Mouse (Mus musculus): ENCODE results near the gene 4930402H24Rik. TPM values are rescaled to one million over a fixed set of nuclear protein-coding genes. Genes with fewer than 3 reads are reported as not detected.
A peak's percentile ranks its signal among the peaks of the same experiment; 100 is the strongest.

Gene 4930402H24Rik
- polyA plus RNA-seq, 1 experiment from 2014 or later = 25.9 TPM

DNA sequence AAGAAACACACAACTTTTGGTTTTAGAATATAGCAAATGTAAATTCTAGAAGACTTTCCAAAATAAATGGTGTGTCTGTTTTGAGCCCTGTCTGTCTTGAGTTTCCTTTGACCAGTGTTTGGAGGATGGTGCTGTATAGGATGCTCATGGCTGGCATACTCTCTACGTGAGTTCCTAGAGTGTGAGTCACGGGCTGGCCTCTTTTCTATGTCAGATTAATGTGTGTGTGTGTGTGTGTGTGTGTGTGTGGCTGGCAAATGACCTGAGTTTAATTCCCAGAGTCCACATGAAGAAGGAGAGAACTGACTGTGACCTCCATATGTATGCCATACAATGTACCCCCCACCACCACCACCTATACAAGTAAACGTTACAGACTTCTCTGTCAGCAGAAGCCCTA is 224.7 kb downstream of the 4930402H24Rik start:
- no peaks in the 10 kb centered on the region for H3K4me1 ChIP-seq (ENCODE audit: control insufficient read depth, insufficient read depth, low read length)
- H3K27me3 ChIP-seq (replicated peaks; ENCODE audit: control insufficient read depth, insufficient read depth, low read length) = no peaks in the 10 kb centered on the region
- H3K4me3 ChIP-seq (ENCODE audit: low read length) = no peak overlapping the region
- H3K27ac ChIP-seq (ENCODE audit: low read length) = no peak overlapping the region
- H3K9ac ChIP-seq (ENCODE audit: low read depth, low read length) = no peak overlapping the region
- peaks cover 18% of the 10 kb centered on the region for H3K36me3 ChIP-seq (ENCODE audit: control insufficient read depth, insufficient read depth, low read length)
- H3K4me2 ChIP-seq (ENCODE audit: low read depth, low read length) = no peak overlapping the region
- H3K9me3 ChIP-seq (ENCODE audit: control insufficient read depth, low read length) = no peaks in the 10 kb centered on the region
- WGBS = 77% methylated on average over 3 of the region's 3 CpGs
- no peak for ATAC-seq

GRCm38 (mm10) chr2:130679899-130680298 is 226.3 kb downstream of the 4930402H24Rik start:
- no peak overlapping the region for H3K27ac ChIP-seq (ENCODE audit: low read length)

GRCm38 (mm10) chr2:130679154-130679553 is 227.1 kb downstream of the 4930402H24Rik start:
- Histone ChIP-seq H3K27ac (ENCODE audit: low read length) (no peak overlapping the region), H3K4me3 (ENCODE audit: low read length) (no peak overlapping the region), H3K36me3 (ENCODE audit: control insufficient read depth, insufficient read depth, low read length) (peaks cover 31% of the 10 kb centered on the region), H3K4me2 (ENCODE audit: low read depth, low read length) (no peak overlapping the region), H3K27me3 (replicated peaks; ENCODE audit: control insufficient read depth, insufficient read depth, low read length) (no peaks in the 10 kb centered on the region), H3K9ac (ENCODE audit: low read depth, low read length) (no peak overlapping the region), H3K4me1 (ENCODE audit: control insufficient read depth, insufficient read depth, low read length) (no peaks in the 10 kb centered on the region), H3K9me3 (ENCODE audit: control insufficient read depth, low read length) (no peaks in the 10 kb centered on the region)
- no peak for ATAC-seq
- 93% methylated on average over 12 of the region's 12 CpGs for WGBS

More at GRCm38 (mm10) chr2:130679899-130680298, 226.3 kb downstream of the 4930402H24Rik start:
- H3K9me3 ChIP-seq (ENCODE audit: control insufficient read depth, low read length) = no peaks in the 10 kb centered on the region
- no peak overlapping the region for H3K4me3 ChIP-seq (ENCODE audit: low read length)
- H3K27me3 ChIP-seq (replicated peaks; ENCODE audit: control insufficient read depth, insufficient read depth, low read length) = no peaks in the 10 kb centered on the region
- no peak overlapping the region for H3K4me2 ChIP-seq (ENCODE audit: low read depth, low read length)
- ATAC-seq = no peak
- no peak overlapping the region for H3K9ac ChIP-seq (ENCODE audit: low read depth, low read length)
- 95% methylated on average over 6 of the region's 6 CpGs for WGBS
- H3K4me1 ChIP-seq (ENCODE audit: control insufficient read depth, insufficient read depth, low read length) = no peaks in the 10 kb centered on the region
- peaks cover 26% of the 10 kb centered on the region for H3K36me3 ChIP-seq (ENCODE audit: control insufficient read depth, insufficient read depth, low read length)

- Histone ChIP-seq H3K9me3 (ENCODE audit: control insufficient read depth, low read length) (no peaks in the 10 kb centered on the region), H3K4me3 (ENCODE audit: low read length) (no peak overlapping the region), H3K27me3 (replicated peaks; ENCODE audit: control insufficient read depth, insufficient read depth, low read length) (no peaks in the 10 kb centered on the region), H3K4me1 (ENCODE audit: control insufficient read depth, insufficient read depth, low read length) (no peaks in the 10 kb centered on the region), H3K27ac (ENCODE audit: low read length) (no peak overlapping the region), H3K36me3 (ENCODE audit: control insufficient read depth, insufficient read depth, low read length) (peaks cover 34% of the 10 kb centered on the region), H3K4me2 (ENCODE audit: low read depth, low read length) (no peak overlapping the region), H3K9ac (ENCODE audit: low read depth, low read length) (no peak overlapping the region)
- 85% methylated on average over 10 of the region's 10 CpGs for WGBS
- ATAC-seq = no peak
Observed at GRCm38 (mm10) chr2:130677211-130677610, 229.0 kb downstream of the 4930402H24Rik start.

- ATAC-seq = peak; percentile 75
- peaks cover 24% of the 10 kb centered on the region for H3K4me1 ChIP-seq (ENCODE audit: control insufficient read depth, insufficient read depth, low read length)
- no peaks in the 10 kb centered on the region for H3K27me3 ChIP-seq (replicated peaks; ENCODE audit: control insufficient read depth, insufficient read depth, low read length)
- H3K4me3 ChIP-seq (ENCODE audit: low read length) = peak within 1 kb of the TSS; percentile 76
- under 1% methylated on average over 31 of the region's 31 CpGs for WGBS
- H3K9me3 ChIP-seq (ENCODE audit: control insufficient read depth, low read length) = no peaks in the 10 kb centered on the region
- peak within 1 kb of the TSS; percentile 74 for H3K27ac ChIP-seq (ENCODE audit: low read length)
- peak within 1 kb of the TSS; percentile 76 for H3K9ac ChIP-seq (ENCODE audit: low read depth, low read length)
- peaks cover 8% of the 10 kb centered on the region for H3K36me3 ChIP-seq (ENCODE audit: control insufficient read depth, insufficient read depth, low read length)
- H3K4me2 ChIP-seq (ENCODE audit: low read depth, low read length) = peak within 1 kb of the TSS; percentile 82
Observed at GRCm38 (mm10) chr2:130667559-130667958, 238.6 kb downstream of the 4930402H24Rik start, which contains the start of gene Itpa. TSS of gene Itpa (plus strand) at chr2:130667610.

DNA sequence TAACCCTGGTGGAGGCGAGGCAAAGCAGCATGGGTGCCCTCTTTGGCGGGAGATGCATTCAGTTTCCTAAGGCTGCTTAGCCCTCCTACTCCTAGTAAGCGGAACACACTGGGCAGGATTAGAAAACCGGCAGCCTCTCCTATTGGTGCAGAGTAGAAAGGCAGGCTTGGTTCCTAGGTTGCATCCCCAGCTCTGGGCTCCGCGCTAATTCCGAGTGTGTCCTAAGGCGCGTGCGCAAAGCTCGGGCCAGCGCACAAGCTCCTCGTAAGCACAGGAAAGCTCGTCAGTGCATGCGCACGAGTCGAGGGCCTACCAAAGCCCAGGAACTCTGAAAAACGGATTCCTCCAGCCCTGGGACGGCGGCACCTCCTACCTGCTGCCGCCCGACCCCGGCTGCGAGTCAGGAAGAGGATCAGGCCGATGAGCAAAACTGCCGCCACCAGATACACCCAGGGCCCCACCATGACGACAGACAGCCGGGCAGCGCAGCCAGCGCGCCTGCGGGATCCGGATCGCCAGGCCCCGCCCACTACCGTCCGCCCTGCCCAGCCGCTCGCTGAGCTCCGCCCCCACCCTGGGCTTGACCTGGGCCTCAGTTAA is 242.0 kb downstream of the 4930402H24Rik start, which contains the start of gene Ddrgk1:
Gene Ddrgk1 (minus strand): TSS at position 558 of the 600 bp plus-strand sequence.
- peak within 1 kb of the TSS; percentile 93 for H3K9ac ChIP-seq (ENCODE audit: low read depth, low read length)
- H3K9me3 ChIP-seq (ENCODE audit: control insufficient read depth, low read length) = no peaks in the 10 kb centered on the region
- peak within 1 kb of the TSS; percentile 70 for H3K4me3 ChIP-seq (ENCODE audit: low read length)
- peak within 1 kb of the TSS; percentile 99 for H3K27ac ChIP-seq (ENCODE audit: low read length)
- H3K4me1 ChIP-seq (ENCODE audit: control insufficient read depth, insufficient read depth, low read length) = peaks cover 23% of the 10 kb centered on the region
- no peaks in the 10 kb centered on the region; the same call in 1 of the 2 replicates for H3K36me3 ChIP-seq (ENCODE audit: control insufficient read depth, insufficient read depth, low read length)
- under 1% methylated on average over 40 of the region's 40 CpGs for WGBS
- ATAC-seq = peak; percentile 97
- no peaks in the 10 kb centered on the region for H3K27me3 ChIP-seq (replicated peaks; ENCODE audit: control insufficient read depth, insufficient read depth, low read length)
- peak within 1 kb of the TSS; percentile 58 for H3K4me2 ChIP-seq (ENCODE audit: low read depth, low read length)

GRCm38 (mm10) chr2:130663342-130663741 is 242.9 kb downstream of the 4930402H24Rik start:
- 92% methylated on average over 11 of the region's 11 CpGs for WGBS
- peak overlapping the region; percentile 93 for H3K9ac ChIP-seq (ENCODE audit: low read depth, low read length)
- H3K4me1 ChIP-seq (ENCODE audit: control insufficient read depth, insufficient read depth, low read length) = peaks cover 20% of the 10 kb centered on the region
- no peak for ATAC-seq
- H3K36me3 ChIP-seq (ENCODE audit: control insufficient read depth, insufficient read depth, low read length) = peaks cover 6% of the 10 kb centered on the region; the same call in 1 of the 2 replicates
- no peak overlapping the region for H3K4me3 ChIP-seq (ENCODE audit: low read length)
- no peaks in the 10 kb centered on the region for H3K27me3 ChIP-seq (replicated peaks; ENCODE audit: control insufficient read depth, insufficient read depth, low read length)
- no peaks in the 10 kb centered on the region for H3K9me3 ChIP-seq (ENCODE audit: control insufficient read depth, low read length)
- no peak overlapping the region for H3K27ac ChIP-seq (ENCODE audit: low read length)
- peak overlapping the region; percentile 58 for H3K4me2 ChIP-seq (ENCODE audit: low read depth, low read length)

- 93% methylated on average over 10 of the region's 10 CpGs for WGBS
- no peak overlapping the region for H3K4me3 ChIP-seq (ENCODE audit: low read length)
- H3K27me3 ChIP-seq (replicated peaks; ENCODE audit: control insufficient read depth, insufficient read depth, low read length) = no peaks in the 10 kb centered on the region
- no peak for ATAC-seq
- no peaks in the 10 kb centered on the region for H3K9me3 ChIP-seq (ENCODE audit: control insufficient read depth, low read length)
- no peak overlapping the region for H3K4me2 ChIP-seq (ENCODE audit: low read depth, low read length)
- no peak overlapping the region for H3K9ac ChIP-seq (ENCODE audit: low read depth, low read length)
- peaks cover 7% of the 10 kb centered on the region for H3K4me1 ChIP-seq (ENCODE audit: control insufficient read depth, insufficient read depth, low read length)
- no peak overlapping the region for H3K27ac ChIP-seq (ENCODE audit: low read length)
- peaks cover 17% of the 10 kb centered on the region for H3K36me3 ChIP-seq (ENCODE audit: control insufficient read depth, insufficient read depth, low read length)
Observed at GRCm38 (mm10) chr2:130658530-130658929, 247.7 kb downstream of the 4930402H24Rik start.

- no peak overlapping the region for H3K4me2 ChIP-seq (ENCODE audit: low read depth, low read length)
- WGBS = 83% methylated on average over 6 of the region's 6 CpGs
- H3K4me1 ChIP-seq (ENCODE audit: control insufficient read depth, insufficient read depth, low read length) = no peaks in the 10 kb centered on the region
- no peak overlapping the region for H3K27ac ChIP-seq (ENCODE audit: low read length)
- H3K9me3 ChIP-seq (ENCODE audit: control insufficient read depth, low read length) = no peaks in the 10 kb centered on the region
- no peak overlapping the region for H3K9ac ChIP-seq (ENCODE audit: low read depth, low read length)
- H3K36me3 ChIP-seq (ENCODE audit: control insufficient read depth, insufficient read depth, low read length) = peaks cover 17% of the 10 kb centered on the region
- ATAC-seq = no peak
- H3K27me3 ChIP-seq (replicated peaks; ENCODE audit: control insufficient read depth, insufficient read depth, low read length) = no peaks in the 10 kb centered on the region
- H3K4me3 ChIP-seq (ENCODE audit: low read length) = no peak overlapping the region
Observed at GRCm38 (mm10) chr2:130657541-130657940, 248.7 kb downstream of the 4930402H24Rik start.
